Mouse (Mus musculus): ENCODE measurements around the gene Matn1. TPM values are rescaled to one million over a fixed set of nuclear protein-coding genes. Genes with fewer than 3 reads are reported as not detected.

The Matn1 gene
- total RNA-seq, 2 experiments from 2014 or later: 0.64 to 0.91 TPM

DNA sequence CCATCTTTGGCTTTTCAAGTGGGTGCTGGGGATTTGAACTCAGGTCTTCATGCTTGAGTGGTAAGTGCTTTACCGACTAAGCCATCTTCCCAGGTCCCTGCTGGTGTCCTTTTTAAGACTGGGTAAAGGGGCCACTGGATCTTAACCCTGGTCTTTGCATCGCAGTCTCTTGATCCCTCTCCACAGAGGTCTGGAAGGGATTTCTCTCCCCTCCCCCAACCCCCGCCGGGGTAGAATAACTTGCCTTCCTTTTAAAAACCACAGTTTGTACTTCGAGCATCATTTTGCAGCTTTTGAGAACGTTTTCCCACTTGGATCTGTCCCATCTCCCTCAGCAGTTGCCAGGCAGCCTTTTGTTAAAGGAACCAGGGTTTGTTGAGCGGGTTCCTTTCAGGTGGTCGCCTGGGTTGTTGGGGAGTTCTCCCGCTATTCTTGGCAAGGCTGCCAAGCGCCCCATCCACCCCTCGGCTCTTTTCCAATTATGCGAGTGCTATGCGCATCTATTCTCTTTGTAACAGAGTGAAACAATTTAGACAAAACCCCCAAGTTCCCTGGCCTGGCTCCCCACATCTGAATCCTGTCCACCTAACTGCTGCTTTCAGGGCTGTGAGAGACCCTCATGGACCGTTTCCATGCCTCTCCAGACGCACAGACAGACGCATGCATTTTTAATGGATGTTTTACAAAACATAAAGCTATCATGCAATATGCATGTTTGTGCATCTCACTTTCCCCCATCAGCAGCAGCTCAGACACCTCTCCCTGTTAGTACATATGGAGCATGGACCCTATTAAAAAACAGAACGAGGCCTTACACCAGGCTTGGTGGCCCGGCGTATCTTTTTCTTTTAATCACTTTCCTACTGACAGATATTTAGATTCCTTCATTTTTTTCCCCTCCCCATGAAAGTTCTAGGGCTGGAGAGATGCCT, 29.4 kb downstream of the Matn1 start:
- peak; percentile 68 to 72 for DNase-seq (ENCODE audit: low spot score in 2 of 2)

DNA sequence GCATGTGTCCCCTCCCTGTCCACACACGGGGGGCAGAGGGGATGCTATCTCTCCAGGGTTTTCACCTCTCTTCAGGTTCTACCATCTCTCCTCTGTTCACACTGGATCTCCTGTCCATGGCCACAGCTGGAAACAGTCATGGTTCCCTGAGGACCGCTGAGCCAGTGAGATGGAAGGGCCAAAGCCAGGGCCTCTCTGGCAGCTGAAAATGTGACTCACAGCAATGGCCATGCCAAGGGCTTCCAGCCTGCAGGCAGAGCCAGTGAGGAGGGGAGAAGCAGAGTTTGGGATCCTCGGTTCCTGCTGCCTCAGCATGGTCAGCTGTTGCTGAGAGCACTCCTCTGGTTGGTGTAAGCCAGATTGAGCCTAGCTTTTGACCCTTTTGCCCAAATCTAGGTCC, 34.8 kb downstream of the Matn1 start:
- DNase-seq (ENCODE audit: low spot score in 2 of 2): no peak

DNA sequence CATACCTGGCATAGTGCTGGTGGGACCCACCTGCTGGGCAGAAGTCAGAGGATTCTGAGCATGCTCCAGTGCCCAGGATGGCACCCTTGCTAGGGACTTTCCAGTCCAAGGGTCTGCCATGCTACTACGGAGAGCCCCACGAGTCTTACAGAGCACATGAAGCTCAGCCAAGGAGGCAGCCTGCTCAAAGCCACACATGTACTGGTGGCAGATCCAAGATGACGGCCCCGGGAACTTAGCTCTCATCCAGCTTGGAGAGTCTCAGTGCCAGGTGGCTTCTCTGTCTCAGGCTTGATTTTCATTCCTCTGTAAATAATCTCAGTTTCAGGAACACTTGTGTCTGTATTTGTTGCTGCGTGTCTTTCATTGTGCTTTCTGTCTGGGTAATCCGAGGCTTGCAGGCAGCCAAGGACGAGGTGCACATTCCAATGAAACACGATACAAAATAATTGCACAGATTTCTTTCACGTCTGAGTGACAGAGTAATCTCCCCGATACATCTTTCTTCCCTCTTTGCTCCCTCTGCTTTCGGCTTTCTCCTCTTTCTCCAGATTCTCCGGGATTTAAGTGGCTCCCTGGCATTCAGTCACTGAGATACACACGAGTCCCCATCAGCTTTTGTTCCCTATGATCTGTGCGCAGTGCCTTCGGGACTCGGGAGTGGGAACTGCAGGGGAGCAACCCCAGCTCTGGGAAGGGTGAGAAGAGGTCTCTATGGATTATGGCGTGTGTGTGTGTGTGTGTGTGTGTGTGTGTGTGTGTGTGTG, 40.4 kb downstream of the Matn1 start:
- DNase-seq (ENCODE audit: low spot score in 2 of 2): peak in 1 of 2 experiments; percentile 28

DNA sequence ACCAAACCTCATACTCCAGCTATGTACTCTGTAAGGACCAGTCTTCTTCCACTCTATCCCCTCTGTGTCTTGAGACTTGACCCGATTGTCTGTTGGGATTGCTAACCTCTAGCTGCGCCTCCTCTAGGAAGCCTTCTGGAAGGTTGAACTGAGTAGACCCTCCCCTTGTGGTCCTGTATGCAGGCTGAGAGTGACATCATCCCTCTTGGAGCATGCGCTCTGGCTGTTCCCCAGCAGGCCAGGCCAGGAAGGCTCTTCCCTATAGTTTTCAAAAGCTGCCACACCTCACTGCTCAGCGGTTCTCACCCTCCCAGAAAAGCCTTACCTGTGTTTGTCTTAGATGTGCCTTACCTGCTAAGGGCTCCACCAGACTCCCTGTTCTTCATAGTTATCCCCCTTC, 42.9 kb downstream of the Matn1 start:
- no peak for DNase-seq (ENCODE audit: low spot score in 2 of 2)

DNA sequence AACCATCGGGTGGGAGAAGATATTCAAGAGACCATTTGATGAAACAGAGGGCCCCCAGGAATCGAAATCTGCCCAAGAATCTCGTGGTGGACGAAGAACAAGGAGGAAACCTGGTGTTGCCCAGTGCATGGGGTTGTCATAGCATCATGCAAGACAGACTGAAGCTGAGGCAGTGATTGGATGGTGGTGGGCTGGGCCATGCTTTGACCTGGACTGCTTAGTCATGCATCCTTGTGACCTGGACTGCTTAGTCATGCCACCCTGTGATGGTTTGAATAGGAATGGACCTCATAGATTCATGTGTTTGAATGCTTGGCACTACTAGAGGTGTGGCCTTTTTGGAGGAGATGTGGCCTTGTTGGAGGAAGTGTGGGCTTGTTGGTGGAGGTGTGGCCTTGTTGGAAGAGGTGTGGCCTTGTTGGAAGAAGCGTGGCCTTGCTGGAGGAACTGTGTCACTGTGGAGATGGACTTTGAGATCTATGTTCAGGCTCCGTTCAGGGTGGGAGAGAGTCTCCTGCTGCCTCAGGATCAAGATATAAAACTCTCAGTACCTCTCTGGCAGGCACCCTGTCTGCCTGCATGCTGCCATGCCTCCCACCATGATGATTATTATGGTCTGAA, 44.1 kb downstream of the Matn1 start:
- no peak for DNase-seq (ENCODE audit: low spot score in 2 of 2)

DNA sequence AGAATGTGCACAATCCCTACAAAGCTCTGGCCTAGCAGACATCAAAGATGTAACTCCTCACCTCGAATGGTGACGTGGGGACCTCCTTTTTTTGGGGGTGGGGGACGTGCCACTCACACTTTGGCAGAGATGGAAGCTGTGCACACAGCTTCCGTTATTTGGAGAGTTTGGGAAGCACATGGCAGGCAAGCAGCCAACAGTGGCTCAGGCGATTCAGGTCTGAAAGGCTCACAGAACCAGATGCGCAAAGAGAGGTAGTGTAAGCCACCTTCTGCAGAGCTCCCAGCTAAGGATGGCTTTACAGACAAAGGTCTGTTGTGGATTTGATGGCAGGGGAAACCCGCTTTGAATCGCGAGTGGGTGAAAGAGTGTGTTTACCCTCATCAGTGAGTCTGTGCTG, 45.0 kb downstream of the Matn1 start:
- peak in 1 of 2 experiments; percentile 36 for DNase-seq (ENCODE audit: low spot score in 2 of 2)

DNA sequence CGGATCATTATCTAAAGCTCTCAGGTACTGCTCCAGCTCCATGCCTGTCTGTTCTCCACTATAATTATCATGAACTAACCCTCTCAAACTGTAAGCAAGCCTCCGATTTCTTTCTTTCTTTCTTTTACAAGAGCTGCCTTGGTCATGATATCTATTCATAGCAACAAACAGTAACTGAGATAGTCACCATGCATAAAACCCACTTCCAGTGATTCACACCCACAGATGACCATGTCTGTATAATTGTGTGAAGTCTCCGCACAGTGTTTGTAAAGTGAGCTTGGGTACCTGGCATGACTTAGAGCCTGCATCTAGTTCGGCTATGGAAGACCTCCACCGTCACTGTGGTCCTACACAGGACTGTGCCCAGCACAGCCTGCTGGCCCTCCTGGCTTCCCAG, 46.8 kb downstream of the Matn1 start:
- DNase-seq (ENCODE audit: low spot score in 2 of 2): no peak

DNA sequence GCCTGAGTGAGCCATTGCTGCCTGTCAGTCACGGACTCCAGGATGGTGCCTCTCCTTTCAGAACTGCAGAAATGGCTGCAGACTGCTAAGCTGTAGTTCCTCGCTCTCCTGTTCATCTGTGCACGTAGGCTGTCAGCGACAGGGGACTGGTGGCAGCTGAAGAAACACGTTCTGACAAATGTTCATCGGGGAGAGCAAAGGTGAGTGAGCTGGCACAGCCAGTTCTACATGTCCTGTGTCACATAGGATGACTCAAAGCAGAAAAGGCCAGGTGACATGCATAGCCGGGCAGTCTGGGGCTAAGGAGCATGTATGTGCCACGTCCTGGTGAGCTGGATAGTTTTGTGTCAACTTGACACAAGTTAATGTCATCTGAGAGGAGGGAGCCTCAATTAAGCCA, 50.4 kb downstream of the Matn1 start:
- DNase-seq (ENCODE audit: low spot score in 2 of 2): no peak

DNA sequence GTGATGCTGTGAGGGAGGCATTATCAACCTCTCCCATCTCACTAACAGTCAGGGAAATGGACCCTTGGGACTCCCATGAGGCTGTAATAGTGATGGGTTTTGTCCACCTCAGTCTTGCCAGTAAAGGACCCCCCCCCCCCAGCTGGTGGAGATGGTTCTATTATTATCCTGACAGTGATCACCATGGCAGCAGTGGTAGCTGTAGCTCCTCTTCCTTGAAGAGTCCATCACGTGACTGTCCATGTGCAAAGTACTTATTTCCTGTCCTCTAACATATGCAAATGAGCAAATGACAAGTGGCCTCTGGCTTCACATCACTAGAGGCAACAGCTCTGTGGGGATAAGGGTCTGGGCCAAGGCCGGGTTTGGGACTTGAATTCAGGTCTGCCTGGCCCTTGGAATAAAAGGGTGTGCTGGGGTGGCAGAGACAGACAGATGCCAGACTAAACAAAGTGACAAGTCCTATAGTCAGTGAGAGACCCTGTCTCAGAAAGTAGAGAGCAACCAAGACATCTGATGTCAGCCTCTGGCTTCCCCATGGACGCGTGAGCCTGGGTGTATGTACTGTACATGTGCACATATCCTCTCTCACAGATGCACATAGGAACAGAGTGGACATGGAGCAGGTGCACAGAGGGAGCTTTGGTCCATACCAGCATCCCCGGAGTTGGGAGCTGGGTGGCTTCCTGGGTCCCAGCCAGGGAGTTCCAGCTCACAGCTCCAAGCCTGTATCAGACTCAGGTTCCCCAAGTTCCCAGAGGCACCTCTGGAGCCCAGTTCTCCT, 55.8 kb downstream of the Matn1 start:
- DNase-seq (ENCODE audit: low spot score in 2 of 2): no peak

DNA sequence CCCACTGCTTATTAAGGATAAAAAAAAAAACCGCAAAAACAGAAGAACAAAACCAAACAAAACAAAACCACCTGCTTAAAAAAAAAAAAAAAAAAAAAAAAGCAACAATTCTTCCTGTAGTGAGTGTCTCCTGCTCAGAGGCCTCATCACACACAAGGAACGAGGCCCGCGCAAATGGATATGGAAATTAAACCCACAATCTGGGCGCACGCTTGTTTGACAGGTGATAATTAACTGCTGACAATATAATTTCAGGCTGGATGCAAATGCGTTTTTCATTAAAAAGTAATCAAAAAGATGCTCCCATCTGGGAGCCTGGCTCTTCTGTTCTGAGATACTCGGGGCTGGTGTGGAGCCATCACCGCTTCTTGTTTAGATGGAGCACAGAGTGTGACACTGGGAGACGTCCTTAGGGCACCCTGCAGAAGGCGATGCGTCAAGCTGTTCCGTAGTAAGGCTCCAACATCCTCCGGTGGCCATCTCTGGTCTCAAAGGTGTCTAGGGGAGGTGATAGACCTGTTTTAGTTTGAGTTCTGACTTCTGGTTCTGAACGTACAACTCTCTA, 56.5 kb downstream of the Matn1 start:
- DNase-seq (ENCODE audit: low spot score in 2 of 2): no peak

Other genes with a start within 250 kb of the Matn1 start
- 100 to 1,000 TPM; 368 to 378 TPM for gene Sdc3, start 151.8 kb upstream of the Matn1 start, total RNA-seq (2021)
- 10 to 100 TPM; 27.5 to 28.1 TPM for gene Laptm5, start 31.3 kb upstream of the Matn1 start, total RNA-seq (2021)